Mouse (Mus musculus) urinary bladder, postnatal 4 days (tissue): ENCODE data around the gene Cyp4f14.
"Not testable (repeated sequence)": the region's sequence is repeated elsewhere in the genome, so short reads cannot be mapped to it uniquely, and the experiment has no call there.

Experiments
- DNase-seq, 2 experiments: peaks; one replicate each; pipeline ENCODE4 v3.0.0; 2021 to 2022; ENCODE audit warnings: low spot score in 2 of 2

Gene Cyp4f14

GRCm38 (mm10) chr17:32893901-32894300 lies 23.2 kb downstream of the Cyp4f14 start:
- DNase-seq: no peak

GRCm38 (mm10) chr17:32891239-32892180 lies 25.6 kb downstream of the Cyp4f14 start, which contains the start of gene Zfp870:
Gene Zfp870, minus strand, starts transcription at chr17:32891642.
- DNase-seq: peak; percentile 78 to 83

GRCm38 (mm10) chr17:32890852-32891238 lies 26.3 kb downstream of the Cyp4f14 start:
- DNase-seq: no peak

- no peak for DNase-seq
Measured at GRCm38 (mm10) chr17:32889611-32890010, 27.5 kb downstream of the Cyp4f14 start.

- no peak for DNase-seq
Measured at GRCm38 (mm10) chr17:32880320-32881218, 36.6 kb downstream of the Cyp4f14 start.

GRCm38 (mm10) chr17:32878773-32879172 lies 38.4 kb downstream of the Cyp4f14 start:
- DNase-seq: no peak

- no peak for DNase-seq
Measured at GRCm38 (mm10) chr17:32877471-32878171, 39.5 kb downstream of the Cyp4f14 start.

- DNase-seq: no peak
Measured at GRCm38 (mm10) chr17:32872696-32873095, 44.4 kb downstream of the Cyp4f14 start.

GRCm38 (mm10) chr17:32872091-32872490 lies 45.1 kb downstream of the Cyp4f14 start:
- no peak for DNase-seq

GRCm38 (mm10) chr17:32871483-32871882 lies 45.7 kb downstream of the Cyp4f14 start:
- DNase-seq: no peak

- DNase-seq: not testable (repeated sequence)
Measured at GRCm38 (mm10) chr17:32867266-32867665, 49.9 kb downstream of the Cyp4f14 start.

GRCm38 (mm10) chr17:32856713-32857112 lies 60.4 kb downstream of the Cyp4f14 start:
- not testable (repeated sequence) for DNase-seq
